Comparison of ENCODE assay signal across 21 mouse cellular contexts in genomic region chr7:136443436-136443835, GRCm38 (mm10).
A peak's percentile ranks its signal among the peaks of the same experiment; 100 is the strongest.
DNase-seq lines count a peak whose midpoint lies in the region; ATAC-seq and TF ChIP-seq lines count a peak whose summit lies in the region.
"Had no signal": no experiment of that assay in that cellular context is flagged by ENCODE, and none has a peak within 500 bp of the region (broad histone marks: within the 10 kb centered on the region; RNA-seq: fewer than 3 reads in every experiment).

No protein-coding gene starts in this region.

- H3K27ac ChIP-seq in embryonic facial prominence, embryonic 14.5 days (replicated peaks; ENCODE audit: low read depth, low read length), result no peak overlapping the region; the same call in 1 of the 2 replicates
- no peak overlapping the region for H3K27ac ChIP-seq in embryonic facial prominence, embryonic 10.5 days (replicated peaks)
- H3K27ac ChIP-seq in midbrain, embryonic 11.5 days (ENCODE audit: low read depth, low read length), result no peak overlapping the region
- no peak overlapping the region for H3K27ac ChIP-seq in midbrain, postnatal 0 days (ENCODE audit: low read depth, low read length)

- H3K27me3 ChIP-seq in embryonic facial prominence, embryonic 14.5 days (replicated peaks; ENCODE audit: control insufficient read depth, insufficient read depth, low read length), result 0 out of 2 replicates have a peak, but pooled peaks cover 3% of the 10 kb centered on the region
- no peaks in the 10 kb centered on the region for H3K27me3 ChIP-seq in embryonic facial prominence, embryonic 10.5 days (replicated peaks; ENCODE audit: low read depth, poor library complexity, severe bottlenecking)
- H3K27me3 ChIP-seq in megakaryocyte, embryonic 14.5 days (replicated peaks), result no peaks in the 10 kb centered on the region
- H3K27me3 ChIP-seq in midbrain, embryonic 11.5 days (ENCODE audit: control insufficient read depth, insufficient read depth, low read length), result no peaks in the 10 kb centered on the region
- no peaks in the 10 kb centered on the region for H3K27me3 ChIP-seq in midbrain, postnatal 0 days (ENCODE audit: insufficient read depth, low read length)
- H3K27me3 ChIP-seq: Patski had no signal

- ATAC-seq in embryonic facial prominence, embryonic 14.5 days (ENCODE audit: low read depth), result no peak
- ATAC-seq in frontal cortex, adult (ENCODE audit: low TSS enrichment), result peak; percentile 52; the same call in 1 of the 2 replicates
- ATAC-seq in megakaryocyte, adult 5-6 weeks (ENCODE audit: poor library complexity, severe bottlenecking), result no peak
- no peak for ATAC-seq in midbrain, embryonic 11.5 days (ENCODE audit: low FRiP score)
- ATAC-seq in midbrain, postnatal 0 days (ENCODE audit: low FRiP score), result no peak
- ATAC-seq: activated CD4-positive, CD25-positive, alpha-beta regulatory T cell, adult 4 months; CD4-positive, CD25-positive, alpha-beta regulatory T cell, adult 4 months; Patski had no signal

- TF ChIP-seq CTCF in midbrain, postnatal 0 days (IDR thresholded peaks at IDR 0.05), result no peak

- no peak overlapping the region for H3K4me3 ChIP-seq in embryonic facial prominence, embryonic 14.5 days (ENCODE audit: low read depth, low read length)
- no peak overlapping the region for H3K4me3 ChIP-seq in embryonic facial prominence, embryonic 10.5 days
- peak overlapping the region; percentile 15 for H3K4me3 ChIP-seq in megakaryocyte, embryonic 14.5 days (replicated peaks)
- no peak overlapping the region for H3K4me3 ChIP-seq in midbrain, embryonic 11.5 days (ENCODE audit: low read depth, low read length)
- no peak overlapping the region for H3K4me3 ChIP-seq in midbrain, postnatal 0 days (ENCODE audit: low read depth, low read length)

- H3K4me2 ChIP-seq in embryonic facial prominence, embryonic 14.5 days (ENCODE audit: low read depth, low read length), result no peak overlapping the region
- H3K4me2 ChIP-seq in midbrain, embryonic 11.5 days, result no peak overlapping the region
- H3K4me2 ChIP-seq in midbrain, postnatal 0 days (ENCODE audit: low read depth, low read length, poor library complexity, severe bottlenecking), result no peak overlapping the region

- WGBS in embryonic facial prominence, embryonic 14.5 days, result 78% methylated on average over 2 of the region's 2 CpGs
- WGBS in embryonic facial prominence, embryonic 10.5 days, result 79% methylated on average over 2 of the region's 2 CpGs
- 72% methylated on average over 2 of the region's 2 CpGs for WGBS in midbrain, embryonic 11.5 days
- 48% methylated on average over 2 of the region's 2 CpGs for WGBS in midbrain, postnatal 0 days

- DNase-seq in embryonic facial prominence, embryonic 14.5 days (ENCODE audit: low spot score), result peak; percentile 35
- DNase-seq in embryonic facial prominence, embryonic 10.5 days (ENCODE audit: low spot score), result no peak
- no peak for DNase-seq in frontal cortex, postnatal 14 days (ENCODE audit: low spot score in 2 of 2)
- peak; percentile 64 for DNase-seq in midbrain, embryonic 11.5 days (ENCODE audit: low spot score, missing footprints)
- DNase-seq in midbrain, postnatal 0 days (ENCODE audit: low spot score), result no peak
- DNase-seq: adrenal gland, adult 2 months; adrenal gland, adult 8-10 months; adrenal gland, postnatal 10 days; adrenal gland, postnatal 14 days; adrenal gland, postnatal 25 days; adrenal gland, postnatal 36 days; B cell, adult 2 months; cerebellum, adult 11 months; cerebellum, adult 11-12 months had no signal

- no peaks in the 10 kb centered on the region for H3K9me3 ChIP-seq in embryonic facial prominence, embryonic 14.5 days (ENCODE audit: control insufficient read depth, low read length)
- no peaks in the 10 kb centered on the region for H3K9me3 ChIP-seq in embryonic facial prominence, embryonic 10.5 days
- no peaks in the 10 kb centered on the region for H3K9me3 ChIP-seq in megakaryocyte, embryonic 14.5 days
- no peaks in the 10 kb centered on the region for H3K9me3 ChIP-seq in midbrain, embryonic 11.5 days (ENCODE audit: control insufficient read depth, low read length)
- H3K9me3 ChIP-seq in midbrain, postnatal 0 days (ENCODE audit: low read length), result no peaks in the 10 kb centered on the region

- H3K4me1 ChIP-seq in embryonic facial prominence, embryonic 14.5 days (ENCODE audit: control insufficient read depth, insufficient read depth, low read length), result 0 out of 2 replicates have a peak, but pooled peaks cover 4% of the 10 kb centered on the region
- H3K4me1 ChIP-seq in embryonic facial prominence, embryonic 10.5 days, result no peaks in the 10 kb centered on the region
- H3K4me1 ChIP-seq in megakaryocyte, embryonic 14.5 days, result no peaks in the 10 kb centered on the region
- no peaks in the 10 kb centered on the region for H3K4me1 ChIP-seq in midbrain, embryonic 11.5 days (ENCODE audit: control insufficient read depth, insufficient read depth, low read length)
- H3K4me1 ChIP-seq in midbrain, postnatal 0 days (ENCODE audit: insufficient read depth, low read length), result no peaks in the 10 kb centered on the region

- no peak overlapping the region for H3K9ac ChIP-seq in embryonic facial prominence, embryonic 14.5 days (ENCODE audit: low read depth, low read length)
- no peak overlapping the region for H3K9ac ChIP-seq in midbrain, embryonic 11.5 days (ENCODE audit: low read length)
- no peak overlapping the region for H3K9ac ChIP-seq in midbrain, postnatal 0 days (replicated peaks; ENCODE audit: low read length, poor library complexity, severe bottlenecking)

- H3K36me3 ChIP-seq in embryonic facial prominence, embryonic 14.5 days (ENCODE audit: control insufficient read depth, insufficient read depth, low read length), result no peaks in the 10 kb centered on the region
- no peaks in the 10 kb centered on the region for H3K36me3 ChIP-seq in embryonic facial prominence, embryonic 10.5 days (replicated peaks)
- no peaks in the 10 kb centered on the region for H3K36me3 ChIP-seq in megakaryocyte, embryonic 14.5 days (replicated peaks; ENCODE audit: low read length)
- H3K36me3 ChIP-seq in midbrain, embryonic 11.5 days (ENCODE audit: control insufficient read depth, insufficient read depth, low read length), result no peaks in the 10 kb centered on the region
- no peaks in the 10 kb centered on the region for H3K36me3 ChIP-seq in midbrain, postnatal 0 days (ENCODE audit: insufficient read depth, low read length)
- H3K36me3 ChIP-seq: G1E had no signal

Comparison
In these comparisons a context has a peak if more than half of its experiments do, and no peak if none do; other contexts are left out.
1. DNase-seq: peak in embryonic facial prominence, embryonic 14.5 days (single experiment) and midbrain, embryonic 11.5 days (single experiment); none in embryonic facial prominence, embryonic 10.5 days (single experiment), frontal cortex, postnatal 14 days (0 of 2) and midbrain, postnatal 0 days (single experiment).